19 mouse cellular contexts compared by ENCODE assay signal in the genomic region with DNA sequence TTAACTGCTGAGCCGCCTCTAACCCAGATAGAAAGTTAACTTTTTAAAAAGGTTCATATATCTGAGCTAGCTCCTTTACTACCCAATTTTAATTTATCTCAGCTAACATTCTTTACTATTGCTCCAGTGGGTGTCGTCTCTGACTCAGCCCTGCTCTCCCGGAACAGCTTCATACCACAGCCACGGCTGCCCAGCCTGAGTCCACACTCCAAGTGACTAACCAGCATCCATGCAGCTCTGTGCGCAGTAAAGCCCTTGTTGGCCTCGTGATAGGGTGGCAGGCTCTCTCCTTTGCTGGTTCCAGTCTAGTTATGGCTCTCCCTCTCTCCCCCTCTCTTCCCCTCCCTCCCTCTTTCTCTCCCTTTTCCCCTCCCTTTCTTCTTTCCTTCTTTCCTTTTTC. TPM values are rescaled to one million over a fixed set of nuclear protein-coding genes. Genes with fewer than 3 reads are reported as not detected.
"Had no signal": no experiment of that assay in that cellular context is flagged by ENCODE, and none has a peak within 500 bp of the region (broad histone marks: within the 10 kb centered on the region; RNA-seq: fewer than 3 reads in every experiment).

No protein-coding gene starts in this region.

- H3K4me2 ChIP-seq: limb, embryonic 15.5 days; liver, embryonic 12.5 days; lung, embryonic 15.5 days; midbrain, embryonic 12.5 days; neural tube, embryonic 12.5 days had no signal

- DNase-seq: kidney, adult 8-10 months; kidney, postnatal 36 days; layer of hippocampus, adult 9-11 months; layer of hippocampus, postnatal 36 days; lung, postnatal 14 days; retina, postnatal 1 day; thymus, adult 18-20 months; thymus, postnatal 14 days had no signal

- H3K27ac ChIP-seq: kidney, postnatal 0 days; limb, embryonic 15.5 days; liver, embryonic 12.5 days; lung, embryonic 15.5 days; macrophage; midbrain, embryonic 12.5 days; neural tube, embryonic 12.5 days; stomach, postnatal 0 days had no signal

- ATAC-seq: liver, embryonic 12.5 days had no signal

- H3K9me3 ChIP-seq: limb, embryonic 15.5 days; liver, embryonic 12.5 days; lung, embryonic 15.5 days; midbrain, embryonic 12.5 days; neural tube, embryonic 12.5 days had no signal

- H3K4me1 ChIP-seq: megakaryocyte, embryonic 14.5 days; neural tube, embryonic 12.5 days had no signal

- H3K36me3 ChIP-seq: limb, embryonic 15.5 days; liver, embryonic 12.5 days; lung, embryonic 15.5 days; midbrain, embryonic 12.5 days; neural tube, embryonic 12.5 days had no signal

- H3K9ac ChIP-seq: limb, embryonic 15.5 days; liver, embryonic 12.5 days; lung, embryonic 15.5 days; midbrain, embryonic 12.5 days; neural tube, embryonic 12.5 days had no signal

- H3K27me3 ChIP-seq: limb, embryonic 15.5 days; liver, embryonic 12.5 days; lung, embryonic 15.5 days; midbrain, embryonic 12.5 days; neural tube, embryonic 12.5 days had no signal

- H3K4me3 ChIP-seq: limb, embryonic 15.5 days; liver, embryonic 12.5 days; lung, embryonic 15.5 days; megakaryocyte, embryonic 14.5 days; midbrain, embryonic 12.5 days; neural tube, embryonic 12.5 days had no signal

RNA-seq across cellular contexts. Expression of a gene that starts 9.6 kb away (rescaled TPM):
- polyA plus RNA-seq: kidney, postnatal 0 days; limb, embryonic 11.5 days; limb, embryonic 15.5 days; liver, embryonic 12.5 days; liver, embryonic 16.5 days; lung, embryonic 15.5 days; macrophage; neural tube, embryonic 12.5 days; stomach, postnatal 0 days had no signal
